Mouse (Mus musculus) c-Kit-positive CD71-negative TER-119-negative erythroid progenitor cells, embryonic 14.5 days (primary cell): Measurements from ENCODE around the gene Gm3002.
"Not testable (repeated sequence)": the region's sequence is repeated elsewhere in the genome, so short reads cannot be mapped to it uniquely, and the experiment has no call there.

Source experiments
- DNase-seq: peaks from one replicate; pipeline ENCODE4 v3.0.0-alpha.2; 2013; ENCODE audit warnings: low read depth

The Gm3002 gene

DNA sequence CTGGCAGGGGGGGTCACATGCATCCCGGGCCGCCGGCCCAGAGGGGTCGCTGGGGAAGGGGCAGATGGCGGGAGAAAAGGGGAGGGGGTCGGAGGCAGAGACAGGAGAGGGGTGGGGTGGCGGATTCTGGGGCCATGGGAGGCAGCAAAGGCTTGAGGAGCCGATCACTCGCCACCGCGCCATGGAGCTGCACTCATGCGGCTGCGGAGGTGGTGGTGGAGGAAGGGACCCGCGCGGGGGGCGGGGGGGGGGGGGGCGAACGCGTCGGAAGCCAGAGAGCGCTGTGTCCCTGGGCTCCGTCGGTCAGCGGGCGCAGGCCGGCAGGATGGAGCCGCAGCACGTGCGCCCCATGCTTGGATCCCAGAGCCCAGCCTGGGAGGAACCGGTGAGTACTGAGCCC lies at the start of gene Gm3002:
Gene Gm3002 (plus strand): TSS at position 301 of the 400 bp plus-strand sequence.
- not testable (repeated sequence) for DNase-seq

DNA sequence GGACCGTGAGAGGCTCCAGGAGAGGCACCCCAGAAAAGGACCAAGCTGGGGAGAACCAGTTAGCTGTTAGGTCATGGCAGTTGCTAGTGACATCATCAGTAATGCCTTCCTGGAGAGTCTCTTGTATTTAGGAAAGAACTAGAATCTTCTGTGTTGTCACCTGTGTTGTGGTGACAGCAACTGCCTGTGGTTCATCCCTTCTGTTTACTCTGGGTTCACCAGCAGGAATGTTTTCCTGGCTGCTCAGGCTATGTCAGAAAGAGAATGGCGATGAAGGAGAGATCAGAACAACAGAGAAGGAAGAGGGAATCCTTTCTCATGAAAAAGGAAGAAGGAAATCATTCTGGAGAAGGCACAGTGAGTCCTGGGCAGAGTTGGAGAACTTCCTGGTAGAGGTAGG lies 36.1 kb downstream of the Gm3002 start, which contains the start of gene Gm3033:
Gene Gm3033 (plus strand): TSS at position 301 of the 400 bp plus-strand sequence.
- DNase-seq, result not testable (repeated sequence)

DNA sequence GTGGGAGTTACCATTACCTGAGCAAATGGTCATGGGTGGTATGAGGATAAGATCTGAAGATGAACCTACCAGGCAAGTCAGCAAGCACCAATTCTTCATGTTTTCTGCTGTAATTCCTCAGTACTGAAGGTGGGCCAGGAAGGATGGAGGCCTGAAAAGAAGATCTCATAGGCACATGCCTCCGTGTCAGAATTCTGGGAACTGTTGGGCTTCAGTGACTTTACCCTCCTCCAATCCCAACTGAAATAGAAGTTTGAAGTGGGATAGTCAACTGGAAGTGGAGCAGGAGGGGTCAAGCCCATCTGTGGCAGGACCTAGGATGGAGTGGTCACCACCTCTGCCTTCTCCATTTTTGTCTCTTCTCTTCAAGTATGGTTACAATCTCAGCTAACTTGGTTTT lies 74.0 kb downstream of the Gm3002 start, which contains the start of gene Gm2916:
Gene Gm2916 (plus strand): TSS at position 301 of the 400 bp plus-strand sequence.
- not testable (repeated sequence) for DNase-seq

DNA sequence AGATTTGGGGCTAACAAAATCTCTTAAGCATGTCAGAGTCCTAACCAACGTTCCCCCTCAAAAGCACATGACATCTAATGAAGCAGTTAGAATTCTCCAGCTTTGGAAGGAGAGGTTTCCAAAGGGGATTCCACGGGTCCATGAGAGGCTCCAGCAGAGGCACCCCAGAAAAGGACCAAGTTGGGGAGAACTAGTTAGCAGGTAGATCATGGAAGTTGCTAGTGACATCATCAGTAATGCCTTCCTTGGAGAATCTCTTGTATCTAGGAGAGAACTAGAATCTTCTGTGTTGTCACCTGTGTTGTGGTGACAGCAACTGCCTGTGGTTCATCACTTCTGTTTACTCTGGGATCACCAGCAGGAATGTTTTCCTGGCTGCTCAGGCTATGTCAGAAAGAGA lies 121.6 kb downstream of the Gm3002 start, which contains the start of gene Gm3029:
Gene Gm3029 (plus strand): TSS at position 301 of the 400 bp plus-strand sequence.
- not testable (repeated sequence) for DNase-seq

DNA sequence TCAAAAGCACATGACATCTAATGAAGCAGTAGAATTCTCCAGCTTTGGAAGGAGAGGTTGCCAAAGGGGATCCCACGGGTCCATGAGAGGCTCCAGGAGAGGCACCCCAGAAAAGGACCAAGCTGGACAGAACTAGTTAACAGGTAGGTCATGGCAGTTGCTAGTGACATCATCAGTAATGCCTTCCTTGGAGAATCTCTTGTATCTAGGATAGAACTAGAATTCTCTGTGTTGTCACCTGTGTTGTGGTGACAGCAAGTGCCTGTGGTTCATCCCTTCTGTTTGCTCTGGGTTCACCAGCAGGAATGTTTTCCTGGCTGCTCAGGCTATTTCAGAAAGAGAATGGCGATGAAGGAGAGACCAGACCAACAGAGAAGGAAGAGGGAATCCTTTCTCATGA lies 153.4 kb downstream of the Gm3002 start, which contains the start of gene Gm3095:
Gene Gm3095 (plus strand): TSS at position 301 of the 400 bp plus-strand sequence.
- not testable (repeated sequence) for DNase-seq

DNA sequence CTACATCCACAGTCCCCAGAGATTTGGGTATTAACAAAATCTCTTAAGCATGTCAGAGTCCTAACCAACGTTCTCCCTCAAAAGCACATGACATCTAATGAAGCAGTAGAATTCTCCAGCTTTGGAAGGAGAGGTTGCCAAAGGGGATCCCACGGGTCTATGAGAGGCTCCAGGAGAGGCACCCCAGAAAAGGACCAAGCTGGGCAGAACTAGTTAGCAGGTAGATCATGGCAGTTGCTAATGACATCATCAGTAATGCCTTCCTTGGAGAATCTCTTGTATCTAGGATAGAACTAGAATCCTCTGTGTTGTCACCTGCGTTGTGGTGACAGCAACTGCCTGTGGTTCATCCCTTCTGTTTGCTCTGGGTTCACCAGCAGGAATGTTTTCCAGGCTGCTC lies 188.2 kb downstream of the Gm3002 start, which contains the start of gene Gm3099:
Gene Gm3099 (plus strand): TSS at position 301 of the 400 bp plus-strand sequence.
- not testable (repeated sequence) for DNase-seq
